In the genomic region with DNA sequence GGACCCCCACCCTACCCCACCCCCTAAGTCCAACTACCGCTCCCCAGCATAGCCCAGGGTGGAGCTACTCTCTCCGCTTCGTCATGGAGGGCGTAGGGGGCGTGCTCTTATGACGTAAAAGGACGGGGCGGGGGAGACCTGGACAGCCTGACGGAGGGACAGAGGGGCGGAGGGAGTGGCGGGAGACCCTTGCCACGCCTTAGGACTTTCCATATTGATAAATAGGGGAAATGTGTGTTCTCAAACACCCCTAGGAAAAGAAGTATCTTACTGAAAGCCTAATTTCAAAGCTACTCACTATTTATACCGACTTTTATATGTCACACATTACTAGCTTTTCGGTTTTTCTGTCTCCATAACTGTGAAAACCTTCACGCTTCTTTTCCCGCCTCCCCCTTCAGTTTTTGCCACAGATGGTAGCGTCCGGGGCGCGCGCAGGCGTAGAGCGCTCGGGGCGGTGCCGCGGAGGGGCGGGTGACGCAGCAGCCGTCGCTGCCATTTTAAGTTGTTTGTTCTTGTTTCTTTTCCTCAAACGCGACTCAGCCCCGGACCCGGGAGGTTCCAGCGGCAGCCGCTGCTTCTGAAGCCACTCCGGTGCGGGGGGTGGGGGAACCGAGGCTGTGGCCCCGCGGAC, we compare ENCODE assay signal across 7 mouse cellular contexts. TPM values are rescaled to one million over a fixed set of nuclear protein-coding genes. Genes with fewer than 3 reads are reported as not detected.
A peak's percentile ranks its signal among the peaks of the same experiment; 100 is the strongest.
DNase-seq lines count a peak whose midpoint lies in the region; ATAC-seq lines count a peak whose summit lies in the region.

No protein-coding gene starts in this region.

- H3K4me1 ChIP-seq in intestine, embryonic 15.5 days (replicated peaks), result peaks cover 5% of the 10 kb centered on the region
- H3K4me1 ChIP-seq in midbrain, embryonic 10.5 days, result peaks cover 35% of the 10 kb centered on the region

- peak; percentile 97 for ATAC-seq in intestine, embryonic 15.5 days

- H3K4me2 ChIP-seq in intestine, embryonic 15.5 days (replicated peaks), result peak overlapping the region; percentile 87

- WGBS in intestine, embryonic 15.5 days, result under 1% methylated on average over 42 of the region's 42 CpGs
- under 1% methylated on average over 42 of the region's 42 CpGs for WGBS in midbrain, embryonic 10.5 days

- intact Hi-C loops in left cerebral cortex, postnatal 25 days (cut with DNase I), result loop anchor here (1.0 kb wide), 1 partner anchor 31 kb away; the partner anchor contains the start of genes Acot13 and Tdp2

- peak; percentile 98 to 99 for DNase-seq in adrenal gland, adult (ENCODE audit: inconsistent age in 2 of 2, low spot score in 1 of 2)
- peak; percentile 99 for DNase-seq in embryo, embryonic 10.5 days (ENCODE audit: low spot score)
- peak; percentile 97 for DNase-seq in gastrocnemius, postnatal 25 days
- peak; percentile 94 to 98 for DNase-seq in left cerebral cortex, postnatal 25 days (ENCODE audit: low spot score in 2 of 2)
- DNase-seq in midbrain, embryonic 10.5 days (ENCODE audit: low spot score), result peak; percentile 97
- peak; percentile 92 for DNase-seq in right cerebral cortex, postnatal 4 days

- H3K4me3 ChIP-seq in intestine, embryonic 15.5 days (replicated peaks), result peak overlapping the region; percentile 98
- peak overlapping the region; percentile 89 for H3K4me3 ChIP-seq in midbrain, embryonic 10.5 days

- H3K9me3 ChIP-seq in intestine, embryonic 15.5 days, result no peaks in the 10 kb centered on the region
- H3K9me3 ChIP-seq in midbrain, embryonic 10.5 days (replicated peaks), result no peaks in the 10 kb centered on the region

- H3K27me3 ChIP-seq in intestine, embryonic 15.5 days (replicated peaks), result no peaks in the 10 kb centered on the region
- H3K27me3 ChIP-seq in midbrain, embryonic 10.5 days (ENCODE audit: low read depth, poor library complexity, severe bottlenecking), result no peaks in the 10 kb centered on the region

- H3K36me3 ChIP-seq in intestine, embryonic 15.5 days, result no peaks in the 10 kb centered on the region; the same call in 1 of the 2 replicates
- H3K36me3 ChIP-seq in midbrain, embryonic 10.5 days, result peaks cover 13% of the 10 kb centered on the region

- H3K9ac ChIP-seq in intestine, embryonic 15.5 days, result peak overlapping the region; percentile 94

- H3K27ac ChIP-seq in intestine, embryonic 15.5 days, result peak overlapping the region; percentile 95
- peak overlapping the region; percentile 96 for H3K27ac ChIP-seq in midbrain, embryonic 10.5 days (replicated peaks)

RNA-seq across cellular contexts. Expression of gene BC005537, which starts 0.7 kb away (rescaled TPM):
- 10 to 100 TPM; 35.8 to 38.3 TPM for total RNA-seq in gastrocnemius, postnatal 25 days (2021)
- 12.4 and 13.2 TPM in 2 replicates for polyA plus RNA-seq in intestine, embryonic 15.5 days (2015; fragmentation: Nextera tagmentation; extraction: Ambion mirVana)
- total RNA-seq in left cerebral cortex, postnatal 25 days (2021), result 100 to 1,000 TPM; 165 to 182 TPM
- polyA plus RNA-seq in midbrain, embryonic 10.5 days (2016; fragmentation: Nextera tagmentation; extraction: Ambion mirVana), result 8.3 and 10.4 TPM in 2 replicates

RNA-seq across cellular contexts. Expression of gene Acot13, which starts 30.5 kb away (rescaled TPM):
- total RNA-seq in gastrocnemius, postnatal 25 days (2021), result 100 to 1,000 TPM; 138 to 147 TPM
- 162 and 165 TPM in 2 replicates for polyA plus RNA-seq in intestine, embryonic 15.5 days (2015; fragmentation: Nextera tagmentation; extraction: Ambion mirVana)
- total RNA-seq in left cerebral cortex, postnatal 25 days (2021), result 10 to 100 TPM; 72.3 to 79.9 TPM
- polyA plus RNA-seq in midbrain, embryonic 10.5 days (2016; fragmentation: Nextera tagmentation; extraction: Ambion mirVana), result 56.1 and 56.7 TPM in 2 replicates

RNA-seq across cellular contexts. Expression of gene Tdp2, which starts 30.7 kb away (rescaled TPM):
- total RNA-seq in gastrocnemius, postnatal 25 days (2021), result 1 to 10 TPM; 7.8 to 8.2 TPM
- 55.9 and 65.0 TPM in 2 replicates for polyA plus RNA-seq in intestine, embryonic 15.5 days (2015; fragmentation: Nextera tagmentation; extraction: Ambion mirVana)
- total RNA-seq in left cerebral cortex, postnatal 25 days (2021), result 10 to 100 TPM; 17.9 to 20.8 TPM
- polyA plus RNA-seq in midbrain, embryonic 10.5 days (2016; fragmentation: Nextera tagmentation; extraction: Ambion mirVana), result 72.0 and 78.6 TPM in 2 replicates

RNA-seq across cellular contexts. Expression of gene Gmnn, which starts 39.1 kb away (rescaled TPM):
- total RNA-seq in gastrocnemius, postnatal 25 days (2021), result 1 to 10 TPM; 2.3 to 4.9 TPM
- polyA plus RNA-seq in intestine, embryonic 15.5 days (2015; fragmentation: Nextera tagmentation; extraction: Ambion mirVana), result 106 and 115 TPM in 2 replicates
- total RNA-seq in left cerebral cortex, postnatal 25 days (2021), result 1 to 10 TPM; 3.4 to 4.6 TPM
- polyA plus RNA-seq in midbrain, embryonic 10.5 days (2016; fragmentation: Nextera tagmentation; extraction: Ambion mirVana), result 154 and 186 TPM in 2 replicates

RNA-seq across cellular contexts. Expression of gene D130043K22Rik, which starts 44.1 kb away (rescaled TPM):
- total RNA-seq in gastrocnemius, postnatal 25 days (2021), result not detected
- polyA plus RNA-seq in intestine, embryonic 15.5 days (2015; fragmentation: Nextera tagmentation; extraction: Ambion mirVana), result 1.2 and 1.3 TPM in 2 replicates
- total RNA-seq in left cerebral cortex, postnatal 25 days (2021), result 10 to 100 TPM; 29.0 to 30.8 TPM
- polyA plus RNA-seq in midbrain, embryonic 10.5 days (2016; fragmentation: Nextera tagmentation; extraction: Ambion mirVana), result 0.48 and 0.92 TPM in 2 replicates

Comparison
In these comparisons a context has a peak if more than half of its experiments do, and no peak if none do; other contexts are left out.
1. Peak in every context shown above with its lines: DNase-seq, ATAC-seq, H3K4me3 ChIP-seq and H3K27ac ChIP-seq.
2. RNA of gene BC005537, which starts 0.7 kb away (total RNA-seq): 165 to 182 TPM in left cerebral cortex, postnatal 25 days; 35.8 to 38.3 TPM in gastrocnemius, postnatal 25 days; every median in the first group is over 4 times any median in the second.